Mouse (Mus musculus) hindbrain, embryonic 16.5 days (tissue): ENCODE data around the gene Map3k19. TPM values are rescaled to one million over a fixed set of nuclear protein-coding genes. Genes with fewer than 3 reads are reported as not detected.

Experiments used
- ATAC-seq: fragments of 200-750 bp; cut with Nextera tagmentation; 2 replicates; pipeline ENCODE4 v1.8.0; 2017; ENCODE audit warnings: moderate TSS enrichment, moderate library complexity
- H3K27ac ChIP-seq: fragments of 300-500 bp; sonication (generic); 2 replicates; pipeline ENCODE4 v1.5.1; 2014; ENCODE audit warnings: low read depth, mild to moderate bottlenecking, control low read depth, low read length, moderate library complexity
- H3K27me3 ChIP-seq: fragments of 300-500 bp; sonication (generic); replicated peaks from 2 replicates; pipeline ENCODE4 v1.6.1; 2014; ENCODE audit warnings: low read length; ENCODE audit not compliant: control insufficient read depth, insufficient read depth
- H3K36me3 ChIP-seq: fragments of 300-500 bp; sonication (generic); 2 replicates; pipeline ENCODE4 v1.6.1; 2014; ENCODE audit warnings: mild to moderate bottlenecking, low read length, moderate library complexity, mixed read lengths; ENCODE audit not compliant: control insufficient read depth, insufficient read depth
- H3K4me1 ChIP-seq: fragments of 300-500 bp; sonication (generic); 2 replicates; pipeline ENCODE4 v1.6.1; 2014; ENCODE audit warnings: low read depth, low read length; ENCODE audit not compliant: control insufficient read depth, insufficient read depth
- H3K4me2 ChIP-seq: fragments of 300-500 bp; sonication (generic); 2 replicates; pipeline ENCODE4 v1.6.1; 2014; ENCODE audit warnings: mild to moderate bottlenecking, low read length, control low read depth, moderate library complexity
- H3K4me3 ChIP-seq: fragments of 300-500 bp; sonication (generic); 2 replicates; pipeline ENCODE4 v1.5.1; 2014; ENCODE audit warnings: mild to moderate bottlenecking, low read length, control low read depth, moderate library complexity
- H3K9ac ChIP-seq: fragments of 300-500 bp; sonication (generic); 2 replicates; pipeline ENCODE4 v1.6.1; 2014; ENCODE audit warnings: low read depth, mild to moderate bottlenecking, control low read depth, low read length, moderate library complexity
- H3K9me3 ChIP-seq: fragments of 300-500 bp; sonication (generic); 2 replicates; pipeline ENCODE4 v1.6.1; 2014; ENCODE audit warnings: mild to moderate bottlenecking, low read length, moderate library complexity; ENCODE audit not compliant: control insufficient read depth
- WGBS: fragments of 180-500 bp; shearing (Covaris S2); extraction: QIAGEN DNeasy Blood & Tissue Kit; methylation state at CpG from one replicate; pipeline ENCODE4 v1.1.7; 2014; 5-methylcytosine and 5-hydroxymethylcytosine counted together
- polyA plus RNA-seq: library from polyadenylated mRNA; unstranded; fragments of >200 nt; fragmentation: Nextera tagmentation; extraction: Ambion mirVana; gene quantifications from 2 replicates; pipeline ENCODE4 v1.2.1, GENCODE M21; 2015

Map3k19 gene
- polyA plus RNA-seq, result 0.84 and 1.1 TPM in 2 replicates

DNA sequence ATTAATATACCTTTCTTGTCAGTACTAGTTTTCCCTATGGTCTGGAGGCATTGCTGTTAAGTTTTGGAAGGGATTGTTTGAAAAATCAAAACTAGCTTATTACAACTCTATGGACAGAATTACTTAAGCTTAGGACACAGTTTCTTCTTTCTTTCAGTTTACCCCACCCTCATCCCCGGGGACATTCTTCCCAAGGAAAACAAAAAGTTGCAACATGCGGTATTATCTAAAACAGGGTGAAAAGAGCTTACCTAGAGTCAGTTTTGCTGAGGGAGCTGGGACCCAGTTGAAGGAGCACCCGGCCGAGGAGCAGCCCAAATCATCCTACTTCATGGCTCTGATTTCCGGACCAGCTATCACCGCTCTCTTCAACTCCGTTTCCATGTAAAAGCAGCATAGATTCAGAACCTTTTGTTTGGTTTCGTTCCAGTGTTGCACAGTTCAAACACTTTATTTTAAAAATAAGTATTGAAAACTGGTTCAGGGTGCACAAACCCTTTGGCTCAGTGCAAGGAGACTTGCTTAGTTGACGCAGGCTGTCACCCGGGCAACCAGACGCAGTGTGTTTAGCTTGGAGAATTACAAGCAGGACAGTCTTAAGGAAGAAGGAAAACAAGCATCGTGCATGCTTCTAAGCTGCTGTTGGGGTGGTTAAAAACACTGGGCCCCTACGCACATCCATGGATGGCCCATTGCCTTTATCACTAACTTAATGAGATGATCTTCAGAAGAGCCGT is at the start of gene Map3k19:
Map3k19 (minus strand) TSS at position 546 of the 737 bp plus-strand sequence.
- Histone ChIP-seq H3K36me3 (no peaks in the 10 kb centered on the region), H3K27me3 (no peaks in the 10 kb centered on the region), H3K9ac (no peak within 1 kb of the TSS), H3K9me3 (peaks cover 3% of the 10 kb centered on the region; the same call in 1 of the 2 replicates), H3K4me2 (no peak within 1 kb of the TSS; the same call in 1 of the 2 replicates), H3K4me1 (no peaks in the 10 kb centered on the region), H3K27ac (no peak within 1 kb of the TSS), H3K4me3 (peak within 1 kb of the TSS; percentile 2; the same call in 1 of the 2 replicates)
- ATAC-seq, result 0 out of 2 replicates have a peak, but pooled peaks have one; percentile 50
- 62% methylated on average over 14 of the region's 14 CpGs for WGBS

DNA sequence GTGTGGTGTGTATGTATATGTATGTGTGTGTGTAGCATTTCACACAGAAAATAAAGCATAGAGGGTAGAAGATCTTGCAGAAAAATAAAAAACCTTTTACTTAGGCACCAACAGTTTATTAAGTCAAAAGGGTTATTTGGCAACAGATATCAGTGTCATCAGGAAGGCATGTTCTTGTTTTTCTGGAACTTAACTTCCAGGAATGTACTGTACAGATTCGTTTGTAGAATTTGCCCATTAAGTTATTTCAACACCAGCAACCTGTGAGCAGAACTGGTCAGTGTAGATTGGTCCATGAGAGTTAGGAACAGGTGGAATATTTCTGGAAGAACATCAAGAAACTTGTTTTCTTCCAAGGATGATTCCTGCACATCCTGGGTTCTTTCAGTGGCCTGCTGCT is 44.6 kb upstream of the Map3k19 start:
- no peak for ATAC-seq

DNA sequence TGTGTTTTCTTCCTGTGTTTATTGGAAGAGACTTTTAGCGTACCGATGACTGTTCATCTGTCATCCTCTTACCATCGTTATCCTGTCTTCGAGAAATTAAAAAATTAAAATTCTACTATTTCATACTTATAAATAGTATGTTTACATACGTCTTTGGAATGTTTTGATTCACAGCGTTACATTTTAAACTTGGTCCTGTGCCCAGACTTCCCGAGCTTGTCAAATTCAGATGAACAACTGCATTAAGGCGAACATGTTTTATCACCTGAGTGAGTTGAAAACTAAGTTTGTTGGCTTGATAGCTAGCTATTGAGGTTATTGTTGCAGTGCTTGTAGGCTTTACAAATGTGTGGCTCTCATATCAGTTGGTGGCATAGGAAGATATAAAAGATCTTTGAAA is 14.4 kb upstream of the Map3k19 start:
- peak overlapping the region; percentile 86 for H3K9ac ChIP-seq
- 41% methylated on average over 8 of the region's 8 CpGs for WGBS
- H3K27me3 ChIP-seq, result no peaks in the 10 kb centered on the region
- no peaks in the 10 kb centered on the region for H3K9me3 ChIP-seq
- H3K27ac ChIP-seq, result peak overlapping the region; percentile 87; the same call in 1 of the 2 replicates
- no peak for ATAC-seq
- H3K4me1 ChIP-seq, result peaks cover 5% of the 10 kb centered on the region
- H3K36me3 ChIP-seq, result 0 out of 2 replicates have a peak, but pooled peaks cover 2% of the 10 kb centered on the region
- peak overlapping the region; percentile 68 for H3K4me2 ChIP-seq
- H3K4me3 ChIP-seq, result peak overlapping the region; percentile 83

More for the DNA sequence above, 44.6 kb upstream of the Map3k19 start:
- WGBS, result 78% methylated on average over 1 of the region's 1 CpGs
- Histone ChIP-seq H3K4me2 (no peak overlapping the region), H3K27me3 (no peaks in the 10 kb centered on the region), H3K4me1 (no peaks in the 10 kb centered on the region), H3K27ac (no peak overlapping the region), H3K9me3 (no peaks in the 10 kb centered on the region), H3K4me3 (no peak overlapping the region), H3K36me3 (no peaks in the 10 kb centered on the region), H3K9ac (no peak overlapping the region)

DNA sequence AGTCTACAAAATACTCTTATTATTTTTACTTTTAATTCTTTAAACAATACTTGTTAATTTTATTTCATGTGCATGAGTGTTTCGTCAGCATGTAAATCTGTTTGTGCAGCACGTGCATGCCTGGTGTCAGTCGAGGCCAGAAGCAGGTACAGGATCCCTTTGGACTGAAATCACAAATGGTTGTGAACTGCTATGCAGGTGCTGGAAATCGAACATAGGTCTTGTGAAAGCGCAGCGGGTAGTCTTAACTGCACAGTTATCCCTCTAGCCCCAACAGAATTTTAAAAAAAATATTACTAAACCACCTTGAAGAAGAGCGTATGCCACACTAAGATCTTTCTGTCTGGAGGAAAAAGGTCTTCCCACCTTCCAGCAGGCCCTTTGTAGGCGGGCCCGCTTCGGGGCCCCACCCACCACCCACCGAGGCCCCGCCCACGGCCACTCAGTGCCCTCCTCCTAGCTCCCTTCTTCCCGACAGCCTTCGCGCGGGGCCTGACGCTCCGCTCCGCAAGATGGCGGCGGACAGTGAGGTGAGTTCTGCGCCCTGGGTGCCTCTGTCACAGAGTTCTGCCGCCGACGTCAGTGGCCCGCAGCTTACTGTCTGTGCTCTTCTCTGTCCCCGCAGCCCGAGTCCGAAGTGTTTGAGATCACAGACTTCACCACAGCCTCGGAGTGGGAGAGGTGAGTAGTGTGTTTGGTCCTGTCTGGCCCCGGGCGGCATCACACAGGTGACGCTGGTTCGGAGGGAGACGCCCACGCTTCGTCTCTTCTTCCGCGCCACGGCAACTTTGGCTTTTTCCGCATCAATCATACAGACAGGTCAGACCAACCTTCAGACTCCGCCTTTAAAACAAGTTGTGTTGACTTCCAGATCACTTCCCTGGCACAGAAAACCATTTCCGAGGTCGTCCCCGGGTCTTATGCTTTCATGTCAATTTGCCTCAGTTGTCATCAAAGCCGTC is 13.8 kb upstream of the Map3k19 start, which contains the start of gene Rab3gap1:
Rab3gap1 (plus strand) TSS at position 474 of the 962 bp plus-strand sequence.
- peaks cover 5% of the 10 kb centered on the region for H3K4me1 ChIP-seq
- peak within 1 kb of the TSS; percentile 83 for H3K4me3 ChIP-seq
- no peaks in the 10 kb centered on the region for H3K9me3 ChIP-seq
- H3K27me3 ChIP-seq, result no peaks in the 10 kb centered on the region
- ATAC-seq, result peak; percentile 98
- 0 out of 2 replicates have a peak, but pooled peaks cover 2% of the 10 kb centered on the region for H3K36me3 ChIP-seq
- H3K4me2 ChIP-seq, result peak within 1 kb of the TSS; percentile 68
- H3K9ac ChIP-seq, result peak within 1 kb of the TSS; percentile 86
- WGBS, result 12% methylated on average over 47 of the region's 47 CpGs
- H3K27ac ChIP-seq, result peak within 1 kb of the TSS; percentile 87

DNA sequence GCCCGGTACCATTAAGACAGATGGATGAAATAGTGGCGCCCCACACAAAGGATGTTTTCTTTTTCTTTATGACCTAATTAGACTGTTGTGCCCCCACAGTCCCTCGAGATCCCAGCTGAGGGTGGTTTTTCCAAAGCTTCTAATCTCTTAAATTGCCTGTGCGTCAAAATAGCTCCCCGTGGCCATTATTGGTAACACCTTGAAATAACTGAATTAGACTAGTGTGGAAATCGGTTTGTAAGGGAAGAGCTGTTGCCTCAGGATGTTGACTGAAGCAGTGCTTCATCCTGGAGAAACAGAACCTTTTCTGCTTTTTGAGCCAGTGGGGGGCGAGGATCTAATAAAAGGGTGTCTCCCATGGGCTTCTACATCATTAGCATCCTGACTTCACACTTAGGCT is 9.0 kb upstream of the Map3k19 start:
- Histone ChIP-seq H3K36me3 (no peaks in the 10 kb centered on the region), H3K27me3 (no peaks in the 10 kb centered on the region), H3K4me2 (no peak overlapping the region), H3K9ac (no peak overlapping the region), H3K4me1 (no peaks in the 10 kb centered on the region), H3K4me3 (no peak overlapping the region), H3K27ac (no peak overlapping the region), H3K9me3 (no peaks in the 10 kb centered on the region)
- no peak for ATAC-seq
- 48% methylated on average over 7 of the region's 7 CpGs for WGBS

DNA sequence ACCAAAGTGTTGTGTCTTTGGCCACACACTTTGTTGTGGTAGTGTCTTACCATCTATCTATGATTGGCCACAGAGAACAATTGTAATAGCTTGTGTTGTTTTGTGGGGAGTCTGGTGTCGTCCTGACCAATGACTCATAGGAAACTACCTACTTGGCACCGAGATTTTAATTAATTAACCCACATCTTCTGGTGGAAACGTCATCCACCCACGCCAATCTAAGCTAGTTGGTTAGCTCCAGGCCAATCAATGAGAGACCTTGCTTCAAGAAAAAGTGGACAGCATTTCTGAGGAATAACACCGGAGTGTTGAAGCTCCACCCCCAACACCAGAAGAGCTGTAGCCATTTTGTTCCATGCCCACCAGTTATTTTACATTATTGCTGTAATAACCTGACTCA is 7.1 kb upstream of the Map3k19 start:
- WGBS, result 94% methylated on average over 5 of the region's 5 CpGs

DNA sequence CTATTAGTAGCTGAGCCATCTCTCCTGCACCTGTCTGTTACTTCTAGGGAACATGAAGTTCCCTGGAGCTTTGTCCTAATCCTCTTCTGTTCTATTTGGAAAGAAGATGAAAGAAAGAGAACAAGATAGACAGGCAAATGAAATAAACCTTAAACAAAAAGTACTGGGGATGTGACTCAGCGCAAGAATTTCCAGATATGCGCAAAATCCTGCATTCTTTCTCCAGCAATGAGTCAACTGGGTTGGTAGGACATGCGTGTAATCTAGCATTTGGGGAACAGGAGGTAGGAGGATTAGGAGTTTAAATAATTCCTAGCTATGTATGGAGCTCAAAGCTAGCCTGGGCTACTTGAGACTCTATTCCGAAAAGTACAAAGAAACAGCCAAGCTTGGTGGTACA is 5.7 kb upstream of the Map3k19 start:
- H3K4me2 ChIP-seq, result no peak overlapping the region
- H3K4me3 ChIP-seq, result no peak overlapping the region
- H3K27ac ChIP-seq, result no peak overlapping the region
- no peak overlapping the region for H3K9ac ChIP-seq
- H3K4me1 ChIP-seq, result no peaks in the 10 kb centered on the region
- 94% methylated on average over 4 of the region's 4 CpGs for WGBS
- ATAC-seq, result no peak
- H3K27me3 ChIP-seq, result no peaks in the 10 kb centered on the region
- H3K36me3 ChIP-seq, result no peaks in the 10 kb centered on the region
- H3K9me3 ChIP-seq, result no peaks in the 10 kb centered on the region

More for the DNA sequence above, 7.1 kb upstream of the Map3k19 start:
- Histone ChIP-seq H3K36me3 (no peaks in the 10 kb centered on the region), H3K4me1 (no peaks in the 10 kb centered on the region), H3K27me3 (no peaks in the 10 kb centered on the region), H3K9ac (no peak overlapping the region), H3K27ac (no peak overlapping the region), H3K4me2 (no peak overlapping the region), H3K4me3 (no peak overlapping the region), H3K9me3 (no peaks in the 10 kb centered on the region)
- ATAC-seq, result no peak

DNA sequence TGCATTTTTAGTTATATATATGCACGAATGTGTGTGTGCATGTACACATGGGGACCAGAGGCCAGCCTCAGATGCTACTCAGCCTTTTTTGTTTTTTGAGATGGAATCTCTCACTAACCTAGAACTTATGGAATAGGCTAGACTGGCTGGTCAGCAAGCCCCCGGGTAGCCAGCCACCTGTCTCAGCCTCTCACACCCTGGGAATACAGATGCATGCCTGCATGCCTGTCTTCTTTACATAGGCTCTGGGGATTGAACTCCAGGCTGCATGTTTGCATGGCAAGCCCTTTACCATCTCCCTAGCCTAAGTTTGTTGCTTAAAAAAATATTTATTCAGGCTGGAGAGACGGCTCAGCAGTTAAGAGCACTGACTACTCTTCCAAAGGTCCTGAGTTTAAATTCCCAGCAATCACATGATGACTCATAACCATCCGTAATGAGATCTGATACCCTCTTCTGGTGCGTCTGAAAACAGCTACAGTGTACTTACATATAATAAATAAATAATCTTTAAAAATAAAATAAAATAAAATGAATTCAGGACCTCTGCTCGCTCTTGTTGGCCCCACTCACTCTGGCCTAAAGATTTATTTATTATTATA is 5.1 kb upstream of the Map3k19 start:
- Histone ChIP-seq H3K4me2 (no peak overlapping the region), H3K4me3 (no peak overlapping the region), H3K27me3 (no peaks in the 10 kb centered on the region), H3K4me1 (no peaks in the 10 kb centered on the region), H3K9me3 (no peaks in the 10 kb centered on the region), H3K36me3 (no peaks in the 10 kb centered on the region), H3K27ac (no peak overlapping the region), H3K9ac (no peak overlapping the region)
- 88% methylated on average over 6 of the region's 6 CpGs for WGBS
- ATAC-seq, result no peak
